Mouse (Mus musculus): ENCODE results near the gene Kcna10. TPM values are rescaled to one million over a fixed set of nuclear protein-coding genes. Genes with fewer than 3 reads are reported as not detected.

The Kcna10 gene
- under 1 TPM in 1 of 2 experiments, not detected in 1; 0.20 TPM for total RNA-seq (2021)

DNA sequence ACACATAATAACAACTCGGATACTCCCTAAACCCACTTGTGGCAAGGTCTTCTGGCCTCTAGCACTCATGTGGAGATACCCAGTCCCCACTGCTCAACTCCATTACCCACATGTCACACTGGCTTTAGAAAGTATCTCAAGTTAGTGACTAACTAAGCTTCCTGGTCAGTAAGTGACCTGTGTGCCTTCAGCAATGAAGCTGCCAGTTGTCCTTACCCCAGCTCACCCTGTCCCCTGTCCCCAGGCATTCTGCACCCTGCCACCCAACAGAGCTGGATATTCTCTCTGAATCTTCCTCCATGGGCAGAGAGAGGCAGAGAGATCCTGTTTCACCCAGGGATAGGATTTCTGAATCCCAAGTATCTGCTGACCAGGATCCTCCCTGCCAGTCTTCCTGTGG is at the start of gene Kcna10:
Kcna10 (plus strand) TSS at position 301 of the 400 bp plus-strand sequence.
- no peak for DNase-seq (ENCODE audit: low spot score in 2 of 2)
- intact Hi-C loops (cut with DNase I), result no loop called here

DNA sequence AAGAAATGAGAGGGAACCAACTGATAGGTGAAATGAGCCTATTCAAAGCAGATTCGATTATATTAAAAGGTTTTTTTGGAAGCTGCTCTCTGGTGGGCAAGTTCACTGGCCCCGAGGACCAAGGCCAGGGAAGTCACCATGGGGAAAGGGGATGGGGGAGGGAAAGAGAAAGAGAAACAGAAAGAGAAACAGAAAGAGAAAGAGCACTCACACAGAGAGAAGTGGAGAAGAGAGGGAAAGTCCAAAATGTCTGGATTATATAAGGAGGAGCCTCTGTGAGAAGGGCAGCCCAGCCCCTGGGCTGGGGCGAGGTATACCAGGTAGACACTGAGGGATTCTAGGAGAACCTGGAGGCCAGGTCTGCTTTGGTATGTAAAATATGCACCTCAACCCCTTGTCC is 48.4 kb upstream of the Kcna10 start:
- intact Hi-C loops (cut with DNase I), result no loop called here
- DNase-seq (ENCODE audit: low spot score in 2 of 2), result no peak

DNA sequence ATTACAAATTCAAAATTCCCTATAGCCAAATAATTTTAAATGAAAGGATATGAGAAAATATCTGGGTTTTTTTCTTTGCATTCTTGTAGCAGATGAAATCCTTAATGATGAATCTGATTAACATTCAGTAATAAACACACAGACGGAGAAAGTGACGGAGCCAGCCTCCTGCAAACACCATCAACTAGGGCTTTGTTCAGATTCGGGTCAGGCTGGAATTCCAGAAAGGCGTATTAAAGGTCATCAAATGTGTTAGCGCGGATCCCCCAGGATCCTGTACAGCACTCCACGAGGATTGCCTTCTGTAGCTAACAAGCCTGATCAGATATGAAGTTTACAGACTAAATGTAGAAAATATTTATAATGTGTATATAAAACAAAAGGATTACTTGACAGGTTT is 35.7 kb upstream of the Kcna10 start:
- intact Hi-C loops (cut with DNase I), result no loop called here
- DNase-seq (ENCODE audit: low spot score in 2 of 2), result no peak

DNA sequence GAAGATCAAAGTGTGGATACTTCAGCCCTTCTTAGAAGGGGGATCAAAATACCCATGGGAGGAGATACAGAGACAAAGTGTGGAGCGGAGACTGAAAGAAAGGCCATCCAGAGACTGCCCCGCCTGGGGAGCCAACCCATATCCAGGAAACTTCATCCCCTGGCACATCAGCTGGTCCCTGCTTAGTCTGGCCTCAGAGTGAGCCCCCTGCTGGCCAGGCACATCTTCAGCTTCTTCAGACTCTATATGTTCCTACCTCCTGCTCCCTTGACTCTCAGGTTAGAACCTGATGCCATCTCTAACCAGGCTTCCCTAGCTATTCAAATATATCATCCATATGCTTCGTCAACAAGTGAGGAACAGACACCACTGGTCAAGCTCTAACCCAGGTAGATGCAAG is 33.9 kb upstream of the Kcna10 start:
- intact Hi-C loops (cut with DNase I), result no loop called here
- no peak for DNase-seq (ENCODE audit: low spot score in 2 of 2)

DNA sequence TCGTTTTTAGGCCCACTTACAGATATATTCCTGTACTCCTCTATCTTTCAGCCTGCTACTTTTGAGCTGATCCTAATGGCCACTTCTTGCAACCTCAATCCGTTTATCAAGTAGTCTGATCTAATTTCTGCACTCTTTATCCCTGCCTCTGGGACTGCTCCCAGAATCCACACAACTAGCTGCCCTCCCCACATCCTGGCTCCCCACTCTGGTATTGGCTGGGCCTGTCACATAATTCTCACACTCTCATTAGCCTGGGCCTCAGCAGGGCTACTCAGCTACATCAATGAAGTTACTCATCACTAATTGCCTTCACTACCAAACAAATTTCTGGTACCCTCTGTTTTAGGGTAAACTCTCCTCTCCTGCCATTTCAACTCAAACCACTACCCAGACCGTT is 32.4 kb upstream of the Kcna10 start:
- no peak for DNase-seq (ENCODE audit: low spot score in 2 of 2)
- intact Hi-C loops (cut with DNase I), result no loop called here

DNA sequence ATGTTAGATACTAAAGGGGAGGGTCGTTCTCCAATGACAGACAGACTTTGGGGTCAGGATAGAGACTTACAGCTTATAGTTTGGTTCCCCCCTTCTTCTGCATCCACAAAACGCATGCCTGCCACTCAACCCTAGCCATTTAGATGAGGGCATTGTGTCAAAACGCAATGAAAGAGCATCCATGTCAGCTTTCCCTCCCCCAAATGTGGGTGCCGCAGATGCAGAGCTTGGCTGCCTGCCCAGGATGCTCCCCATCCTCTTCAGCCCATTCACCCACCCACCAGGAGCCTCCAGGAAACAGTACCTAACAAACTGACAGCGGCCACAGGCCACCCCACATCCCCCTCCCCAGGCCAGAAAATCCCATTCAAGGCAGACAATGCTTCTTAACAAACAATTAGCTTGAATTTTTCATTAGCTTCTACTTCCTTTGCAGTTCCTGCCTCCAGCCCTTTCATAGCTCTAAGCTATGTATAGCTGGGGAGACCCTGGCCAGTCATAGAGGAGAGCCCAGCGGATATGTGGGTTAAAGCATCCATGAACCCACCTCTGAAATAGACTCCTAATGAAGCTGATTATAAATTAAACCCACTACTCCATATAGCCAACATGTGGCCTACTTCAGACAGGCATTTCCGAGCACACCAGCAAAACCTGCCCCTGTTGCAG is 31.9 kb upstream of the Kcna10 start:
- intact Hi-C loops (cut with DNase I), result no loop called here
- DNase-seq (ENCODE audit: low spot score in 2 of 2), result no peak

DNA sequence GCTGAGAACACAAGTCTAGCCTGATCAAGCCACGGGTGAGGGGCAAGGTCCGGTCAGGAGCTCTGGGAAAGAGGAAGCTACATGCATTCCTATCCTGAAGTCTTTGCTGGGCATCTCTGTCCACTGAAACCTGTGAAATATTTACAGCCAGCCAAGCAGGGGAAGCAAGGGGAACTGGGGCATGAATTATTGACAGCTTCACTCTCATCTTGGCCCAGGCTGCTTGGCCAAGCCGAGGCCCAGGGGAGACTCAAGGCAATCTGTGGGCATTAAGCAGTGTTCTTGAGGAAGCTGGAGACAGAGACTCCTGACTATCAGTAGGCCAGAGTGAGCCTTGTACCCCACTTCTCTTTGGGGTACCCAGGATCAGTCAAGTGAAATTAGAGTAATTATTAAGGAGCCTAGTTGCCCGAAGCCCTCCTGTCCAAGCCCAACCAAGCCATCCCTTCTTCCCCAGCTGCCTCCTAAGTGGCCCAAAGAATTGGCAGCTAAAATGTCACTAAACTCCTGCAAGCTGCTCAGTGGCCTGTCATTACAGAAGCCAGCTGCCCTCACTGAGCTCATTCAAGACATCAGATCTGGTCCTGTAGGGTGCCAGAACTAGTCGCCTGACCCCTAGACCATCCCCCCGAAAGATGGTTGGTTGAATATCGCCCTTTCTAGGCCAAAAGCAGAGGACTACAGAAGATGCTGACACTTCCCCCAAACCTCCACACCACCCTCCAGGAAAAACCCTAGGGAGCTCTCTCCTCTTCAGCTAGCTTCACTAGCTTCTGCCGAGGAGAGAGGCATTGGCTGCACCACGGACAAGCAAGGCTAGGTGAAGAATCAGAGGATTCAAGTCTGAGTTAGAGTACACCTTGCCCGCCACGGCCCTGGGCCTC is 28.8 kb upstream of the Kcna10 start:
- intact Hi-C loops (cut with DNase I), result no loop called here
- no peak for DNase-seq (ENCODE audit: low spot score in 2 of 2)

DNA sequence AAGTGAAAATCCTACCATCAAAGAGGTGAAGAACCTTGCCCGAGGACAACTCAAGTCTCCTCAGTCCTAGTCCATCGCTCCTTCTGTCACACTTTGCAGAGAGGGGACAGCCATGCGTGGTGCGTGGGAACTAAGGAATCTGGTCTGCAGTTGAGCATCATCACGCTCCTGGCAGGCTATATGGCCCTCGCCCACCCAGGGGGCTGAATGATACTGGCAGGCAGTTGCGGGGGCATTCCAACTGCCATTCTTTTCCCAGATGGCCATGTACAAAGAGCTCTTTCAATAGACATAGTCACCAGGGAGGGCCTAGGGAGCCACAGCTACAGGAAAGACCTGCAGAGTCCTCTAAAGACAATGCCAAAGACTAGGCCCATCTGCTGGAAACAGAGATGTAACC is 24.0 kb upstream of the Kcna10 start:
- intact Hi-C loops (cut with DNase I), result no loop called here
- peak in 1 of 2 experiments; percentile 18 for DNase-seq (ENCODE audit: low spot score in 2 of 2)

DNA sequence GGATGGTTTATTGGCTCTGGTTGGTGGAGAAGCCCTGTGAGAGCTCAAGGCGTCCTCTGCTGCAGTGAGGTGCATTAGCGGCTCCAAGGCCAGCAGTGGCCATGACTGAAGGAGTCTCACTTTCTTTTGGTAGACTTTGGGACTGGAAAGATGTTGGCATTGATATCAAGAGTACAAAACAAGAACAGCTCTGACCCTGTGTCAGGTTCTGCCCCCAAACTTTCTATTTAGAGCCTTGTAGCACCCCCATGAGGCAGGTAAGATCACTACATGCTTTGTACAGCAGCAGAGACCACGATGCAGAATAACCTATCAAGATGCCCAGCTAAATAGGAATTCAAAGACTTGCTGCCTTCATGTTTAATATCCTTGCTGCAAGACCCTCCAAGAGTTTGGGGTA is 23.4 kb upstream of the Kcna10 start:
- no peak for DNase-seq (ENCODE audit: low spot score in 2 of 2)
- intact Hi-C loops (cut with DNase I), result no loop called here

DNA sequence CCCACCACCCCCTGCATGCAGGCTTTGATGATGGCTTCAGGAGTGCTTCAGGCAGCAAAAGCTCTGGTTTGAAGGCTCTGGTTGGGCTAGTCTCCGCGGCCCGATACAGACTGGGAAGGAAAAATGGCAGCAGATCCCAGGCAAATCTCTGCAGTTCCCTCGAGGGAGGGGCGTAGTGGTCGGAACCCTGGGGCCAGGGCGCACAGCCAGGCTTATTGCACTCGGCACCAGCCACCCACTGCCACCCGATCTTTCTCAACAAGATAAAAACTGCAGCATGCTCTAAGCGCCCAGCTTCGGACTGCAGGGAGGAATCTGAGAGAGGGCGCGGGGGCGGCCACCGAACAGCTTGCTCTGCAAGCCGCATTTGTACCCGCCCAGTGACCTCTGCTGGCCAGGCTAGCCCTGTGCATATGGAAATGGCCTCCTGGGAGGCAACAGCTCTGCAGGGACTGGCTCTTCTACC is 23.0 kb upstream of the Kcna10 start:
- peak; percentile 44 to 54 for DNase-seq (ENCODE audit: low spot score in 2 of 2)
- intact Hi-C loops (cut with DNase I), result loop anchor here (2.0 kb wide), 1 partner anchor 63 kb away; no protein-coding TSS in a partner anchor

DNA sequence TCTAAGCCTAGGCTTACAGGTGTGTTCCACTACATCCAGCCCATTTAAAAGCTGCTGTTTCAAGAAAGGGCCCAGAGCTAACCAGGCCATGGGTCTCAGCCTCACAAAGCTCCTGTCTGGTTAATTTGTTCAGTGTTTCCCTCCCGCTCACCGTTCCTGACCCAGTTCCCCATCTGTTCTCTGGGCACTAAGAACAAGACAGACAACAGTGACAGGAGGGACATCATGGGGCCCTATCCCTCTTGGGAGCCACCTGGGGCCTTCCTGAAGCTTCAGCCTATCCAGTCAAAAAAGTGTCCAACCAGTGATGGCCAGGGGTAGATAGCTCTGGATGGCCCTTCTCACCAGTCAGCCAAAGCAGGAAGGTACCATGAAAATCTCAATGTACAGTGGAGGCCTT is 20.1 kb upstream of the Kcna10 start:
- DNase-seq (ENCODE audit: low spot score in 2 of 2), result no peak
- intact Hi-C loops (cut with DNase I), result no loop called here

DNA sequence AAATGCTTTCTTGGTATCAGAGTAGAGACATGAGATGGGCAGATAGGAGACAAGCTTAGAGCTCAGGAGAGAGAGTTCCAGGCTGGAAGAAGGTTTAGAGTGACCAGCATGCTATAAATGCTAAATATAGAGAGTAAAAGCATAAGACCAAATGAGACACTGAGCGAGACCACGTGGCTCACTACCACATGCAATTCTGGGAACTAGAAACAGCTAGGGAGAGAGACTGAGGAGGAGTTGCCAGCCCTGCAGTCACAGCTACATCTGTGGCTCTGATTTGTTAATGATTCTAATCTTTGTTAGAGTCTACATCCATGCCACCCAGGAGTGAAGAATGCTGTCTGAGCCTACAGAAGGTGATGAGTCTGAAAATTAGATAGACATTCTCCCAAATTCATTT is 13.3 kb upstream of the Kcna10 start:
- intact Hi-C loops (cut with DNase I), result no loop called here
- DNase-seq (ENCODE audit: low spot score in 2 of 2), result peak in 1 of 2 experiments; percentile 40

DNA sequence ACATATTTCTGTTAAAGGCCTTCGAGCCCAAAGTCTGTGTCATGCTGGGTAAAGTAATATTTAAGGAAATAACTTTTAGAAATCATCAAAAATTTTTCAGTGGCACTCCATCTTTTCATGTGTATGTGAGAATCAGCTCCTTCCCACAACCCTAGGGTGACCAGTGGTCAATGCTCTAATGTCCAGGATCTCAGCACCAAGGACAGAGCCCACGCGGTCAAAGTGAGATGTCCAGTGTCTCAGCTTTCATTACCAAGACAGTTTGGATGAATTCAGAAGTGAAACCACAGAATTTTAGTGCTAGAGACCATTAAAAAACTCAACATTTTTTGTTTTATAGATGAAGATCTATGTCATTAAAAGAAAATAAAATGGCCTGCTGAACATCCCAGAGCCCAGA is 10.9 kb upstream of the Kcna10 start:
- no peak for DNase-seq (ENCODE audit: low spot score in 2 of 2)
- intact Hi-C loops (cut with DNase I), result no loop called here

DNA sequence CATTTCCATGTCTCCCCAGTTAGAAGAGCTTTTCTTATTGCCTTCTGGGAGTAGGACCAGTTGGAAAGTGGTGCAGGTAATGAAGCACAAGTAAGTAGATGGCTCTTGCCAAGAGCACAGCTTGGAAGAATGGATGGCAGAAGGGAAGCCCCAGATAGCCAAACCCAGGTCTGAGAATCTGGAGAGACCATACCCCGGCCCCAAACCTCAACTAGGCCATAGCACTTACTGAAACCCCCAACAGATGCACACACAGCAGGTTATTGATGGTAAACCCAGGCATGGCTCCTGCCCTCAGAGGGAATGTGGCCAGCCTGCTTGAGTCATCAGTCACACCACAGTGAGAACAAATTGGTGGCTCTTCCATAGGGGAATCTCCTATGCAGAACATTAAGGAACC is 10.3 kb upstream of the Kcna10 start:
- intact Hi-C loops (cut with DNase I), result no loop called here

DNA sequence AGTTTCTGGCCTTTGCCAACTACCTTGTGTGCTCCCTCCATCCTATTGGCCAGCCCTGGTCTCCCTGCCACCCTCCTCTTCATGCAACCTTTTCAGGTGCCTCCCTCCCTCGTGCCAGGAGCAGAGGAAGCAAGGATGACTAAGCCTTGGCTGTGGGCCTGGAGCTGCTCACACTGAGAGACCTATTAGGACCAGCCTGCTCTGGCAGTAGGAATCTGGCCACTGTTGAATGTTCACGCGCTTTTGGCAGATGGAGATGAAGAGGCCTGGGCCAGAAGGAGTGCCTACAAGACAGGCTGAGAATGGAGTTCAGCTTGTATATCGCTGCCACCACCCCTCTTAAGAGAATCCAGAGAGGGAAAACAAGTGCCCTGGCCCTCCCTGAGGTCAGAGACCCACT is 7.4 kb upstream of the Kcna10 start:
- intact Hi-C loops (cut with DNase I), result no loop called here
- no peak for DNase-seq (ENCODE audit: low spot score in 2 of 2)

More for the DNA sequence above, 10.3 kb upstream of the Kcna10 start:
- no peak for DNase-seq (ENCODE audit: low spot score in 2 of 2)

DNA sequence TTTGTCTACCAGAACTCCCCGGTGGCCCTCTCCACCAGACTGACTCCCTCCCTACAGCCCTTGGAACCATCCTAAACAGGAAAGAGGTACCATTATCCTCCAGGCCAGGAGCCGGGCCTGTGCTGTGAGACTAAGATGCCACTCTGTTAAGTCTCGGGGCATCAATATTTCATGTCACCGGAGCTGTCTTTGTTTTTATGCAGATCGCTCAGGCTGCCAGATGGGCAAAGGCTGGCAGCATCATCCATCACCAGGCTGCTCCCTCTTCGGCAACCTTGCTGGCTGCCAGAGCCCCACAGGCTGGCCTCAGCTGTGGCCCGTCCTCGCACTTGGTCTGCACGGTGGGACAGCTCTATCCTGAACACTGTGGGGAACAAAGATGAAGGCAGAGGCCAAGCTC is 6.4 kb upstream of the Kcna10 start:
- intact Hi-C loops (cut with DNase I), result no loop called here
- DNase-seq (ENCODE audit: low spot score in 2 of 2), result no peak

DNA sequence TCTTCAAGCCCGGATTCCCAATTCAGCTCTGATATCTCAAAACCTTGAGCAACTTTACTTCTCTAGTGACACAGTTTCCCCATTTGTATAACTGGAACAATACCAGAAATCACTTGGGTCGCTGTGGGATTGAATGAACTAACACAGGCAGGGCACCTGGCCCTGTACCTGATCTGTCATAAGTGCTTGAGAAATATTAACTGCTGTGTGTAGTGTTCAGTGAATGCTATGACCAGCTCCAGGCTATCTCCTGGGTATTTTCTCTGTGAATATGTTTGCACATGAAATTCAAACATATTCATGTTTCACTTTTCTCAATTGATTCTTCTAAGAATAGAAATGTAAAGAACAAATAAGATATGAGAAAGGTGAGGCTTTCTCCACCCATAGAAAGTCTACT is 2.0 kb upstream of the Kcna10 start:
- no peak for DNase-seq (ENCODE audit: low spot score in 2 of 2)
- intact Hi-C loops (cut with DNase I), result no loop called here

DNA sequence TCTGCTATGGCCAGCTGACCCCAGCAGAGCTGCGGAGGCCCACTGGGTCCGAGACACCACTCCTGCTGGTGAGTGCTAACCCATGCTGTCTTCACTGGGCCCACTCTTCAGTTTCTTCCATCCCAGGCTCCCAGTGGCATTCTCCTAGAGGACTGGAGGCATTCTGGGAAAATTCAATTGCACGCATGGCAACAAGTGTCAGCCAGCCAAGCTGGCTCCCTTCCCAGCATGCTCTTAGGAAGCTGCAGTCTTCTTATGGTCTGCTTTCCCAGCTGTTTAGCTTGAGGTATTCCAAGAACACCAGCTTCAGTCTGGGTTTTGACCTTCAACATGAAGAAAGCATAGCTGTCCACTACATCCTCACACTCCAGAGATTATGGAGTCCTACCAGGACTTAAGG is 322 bp downstream of the Kcna10 start:
- no peak for DNase-seq (ENCODE audit: low spot score in 2 of 2)
- intact Hi-C loops (cut with DNase I), result no loop called here

DNA sequence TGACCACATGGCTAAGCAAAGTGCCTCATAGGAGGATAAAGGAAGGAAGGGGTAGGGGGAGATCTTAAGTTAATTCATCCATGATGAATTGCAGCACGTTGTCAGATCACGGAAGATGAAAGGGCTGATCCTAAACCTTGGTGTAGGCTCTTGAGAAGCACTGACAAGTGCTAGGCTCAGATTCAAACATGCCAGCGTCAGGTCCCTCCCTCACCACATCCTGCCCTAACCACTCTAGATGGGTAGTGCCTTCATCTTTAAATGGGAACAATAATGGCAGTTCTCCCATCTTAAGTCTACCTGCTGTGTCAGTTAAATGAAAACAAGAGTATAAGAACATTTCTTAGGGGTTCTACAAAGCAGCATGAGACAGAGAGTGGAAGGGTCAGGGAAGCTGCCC is 2.7 kb downstream of the Kcna10 start:
- intact Hi-C loops (cut with DNase I), result no loop called here
- DNase-seq (ENCODE audit: low spot score in 2 of 2), result no peak

DNA sequence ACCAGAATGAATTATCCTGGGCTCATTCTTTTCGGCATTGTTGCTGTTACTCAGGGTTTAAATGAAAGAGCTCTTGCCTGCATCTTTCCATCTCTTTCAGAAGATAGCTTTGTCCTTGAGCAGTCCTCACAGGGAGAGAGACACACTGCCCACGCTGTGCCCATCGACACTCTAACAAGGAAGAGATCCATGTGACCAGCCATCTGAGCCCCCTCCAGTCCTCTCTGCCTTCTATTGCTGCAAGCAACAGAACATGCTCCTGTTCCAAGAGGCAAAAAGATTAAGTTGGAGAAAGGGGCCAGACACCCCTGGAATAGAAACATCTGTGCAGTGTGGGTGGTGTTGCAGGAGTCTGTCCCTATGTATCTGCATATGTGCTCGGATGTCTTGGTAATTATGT is 4.2 kb downstream of the Kcna10 start:
- intact Hi-C loops (cut with DNase I), result no loop called here
- peak in 1 of 2 experiments; percentile 18 for DNase-seq (ENCODE audit: low spot score in 2 of 2)
